Mouse (Mus musculus) forebrain, embryonic 11.5 days (tissue): ENCODE measurements around the gene Scn5a. TPM values are rescaled to one million over a fixed set of nuclear protein-coding genes. Genes with fewer than 3 reads are reported as not detected.

Experiments
- ATAC-seq: fragments of 200-750 bp; cut with Nextera tagmentation; replicated peaks from 2 replicates; pipeline ENCODE4 v1.8.0; 2017; ENCODE audit warnings: moderate TSS enrichment; ENCODE audit not compliant: low FRiP score
- DNase-seq: peaks from one replicate; pipeline ENCODE4 v3.0.0-alpha.2; 2017; ENCODE audit warnings: low spot score
- H3K27ac ChIP-seq: fragments of 300-500 bp; sonication (generic); 2 replicates; pipeline ENCODE4 v1.5.1; 2014; ENCODE audit warnings: low read depth, low read length
- H3K27me3 ChIP-seq: fragments of 300-500 bp; sonication (generic); 2 replicates; pipeline ENCODE4 v1.6.1; 2014; ENCODE audit warnings: mild to moderate bottlenecking, low read length, mixed read lengths; ENCODE audit not compliant: control insufficient read depth, insufficient read depth
- H3K36me3 ChIP-seq: fragments of 300-500 bp; sonication (generic); 2 replicates; pipeline ENCODE4 v1.6.1; 2014; ENCODE audit warnings: mild to moderate bottlenecking, low read length, moderate library complexity, mixed read lengths; ENCODE audit not compliant: control insufficient read depth, insufficient read depth
- H3K4me1 ChIP-seq: fragments of 300-500 bp; sonication (generic); replicated peaks from 2 replicates; pipeline ENCODE4 v1.6.1; 2014; ENCODE audit warnings: low read length, mixed read lengths; ENCODE audit not compliant: control insufficient read depth, insufficient read depth
- H3K4me2 ChIP-seq: fragments of 300-500 bp; sonication (generic); 2 replicates; pipeline ENCODE4 v1.6.1; 2014; ENCODE audit warnings: low read depth, mild to moderate bottlenecking, low read length, moderate library complexity, mixed read lengths; ENCODE audit not compliant: severe bottlenecking
- H3K4me3 ChIP-seq: fragments of 300-500 bp; sonication (generic); 2 replicates; pipeline ENCODE4 v1.5.1; 2014; ENCODE audit warnings: low read depth, low read length
- H3K9ac ChIP-seq: fragments of 300-500 bp; sonication (generic); 2 replicates; pipeline ENCODE4 v1.6.1; 2014; ENCODE audit warnings: low read length
- H3K9me3 ChIP-seq: fragments of 300-500 bp; sonication (generic); 2 replicates; pipeline ENCODE4 v1.6.1; 2016; ENCODE audit warnings: low read length, mixed read lengths; ENCODE audit not compliant: control insufficient read depth
- WGBS: fragments of 180-500 bp; shearing (Covaris S2); extraction: QIAGEN DNeasy Blood & Tissue Kit; methylation state at CpG from one replicate; pipeline ENCODE4 v1.1.7; 2014; 5-methylcytosine and 5-hydroxymethylcytosine counted together
- polyA plus RNA-seq: library from polyadenylated mRNA; unstranded; fragments of >200 nt; fragmentation: Nextera tagmentation; extraction: Ambion mirVana; gene quantifications from 2 replicates; pipeline ENCODE4 v1.2.1, GENCODE M21; 2014

Gene Scn5a
- polyA plus RNA-seq, 1 experiment from 2014 or later = 3.2 TPM

DNA sequence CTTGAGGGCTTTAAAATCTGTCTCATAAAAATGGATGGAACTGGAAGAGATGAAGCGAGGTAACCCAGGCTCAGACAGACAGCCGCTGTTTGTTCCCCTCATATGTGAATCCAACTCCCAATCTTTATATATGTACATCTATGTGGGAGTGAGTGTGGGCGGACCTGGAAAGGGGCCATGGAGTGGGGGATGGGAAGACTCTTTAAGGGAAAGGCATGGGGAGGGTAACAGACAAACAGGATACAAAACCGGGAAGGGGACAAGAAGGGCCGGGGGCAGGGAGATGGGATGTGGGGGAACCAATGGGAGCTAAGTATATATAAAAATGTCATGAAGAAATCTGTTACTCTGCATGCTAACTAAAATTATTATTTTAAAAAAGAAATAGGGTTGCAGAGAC lies 81.9 kb downstream of the Scn5a start:
- H3K9ac ChIP-seq = no peak overlapping the region
- no peak overlapping the region for H3K4me2 ChIP-seq
- no peak overlapping the region for H3K4me3 ChIP-seq
- WGBS = 85% methylated on average over 5 of the region's 5 CpGs
- H3K27me3 ChIP-seq = no peaks in the 10 kb centered on the region
- no peaks in the 10 kb centered on the region for H3K9me3 ChIP-seq
- ATAC-seq (no peak), DNase-seq (no peak)
- H3K36me3 ChIP-seq = no peaks in the 10 kb centered on the region
- no peaks in the 10 kb centered on the region for H3K4me1 ChIP-seq
- no peak overlapping the region for H3K27ac ChIP-seq

GRCm38 (mm10) chr9:119496354-119496753 lies 82.5 kb downstream of the Scn5a start:
- no peak overlapping the region for H3K9ac ChIP-seq
- DNase-seq (no peak), ATAC-seq (no peak)
- no peaks in the 10 kb centered on the region for H3K9me3 ChIP-seq
- 89% methylated on average over 9 of the region's 9 CpGs for WGBS
- H3K4me3 ChIP-seq = no peak overlapping the region
- no peak overlapping the region for H3K4me2 ChIP-seq
- no peaks in the 10 kb centered on the region for H3K27me3 ChIP-seq
- H3K27ac ChIP-seq = no peak overlapping the region
- H3K4me1 ChIP-seq = no peaks in the 10 kb centered on the region
- no peaks in the 10 kb centered on the region for H3K36me3 ChIP-seq

GRCm38 (mm10) chr9:119484868-119485267 lies 93.9 kb downstream of the Scn5a start:
- Histone ChIP-seq H3K9me3 (no peaks in the 10 kb centered on the region), H3K9ac (no peak overlapping the region), H3K4me3 (no peak overlapping the region), H3K4me2 (no peak overlapping the region), H3K27me3 (no peaks in the 10 kb centered on the region), H3K27ac (no peak overlapping the region), H3K4me1 (no peaks in the 10 kb centered on the region), H3K36me3 (no peaks in the 10 kb centered on the region)
- ATAC-seq = no peak
- DNase-seq = no peak
- WGBS = 93% methylated on average over 13 of the region's 13 CpGs

DNA sequence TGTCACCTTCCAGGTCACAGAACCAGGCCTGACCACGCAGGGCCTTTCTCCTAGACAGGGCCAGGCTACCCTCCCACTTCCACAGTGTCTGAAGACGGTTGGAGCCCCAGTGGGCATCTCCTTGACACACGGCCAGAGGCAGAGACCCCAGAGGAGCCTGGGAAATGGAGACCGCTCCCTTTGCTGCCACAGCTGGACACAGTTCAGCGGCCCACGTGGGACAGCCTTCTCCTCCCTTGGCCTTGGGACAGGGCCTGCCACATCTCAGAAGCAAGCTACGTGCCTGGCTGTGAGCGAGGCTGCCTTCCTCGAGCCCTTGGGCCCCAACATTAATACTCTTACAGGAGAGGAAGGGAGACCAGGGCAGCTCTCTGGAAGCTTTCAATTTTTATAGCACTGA lies 94.4 kb downstream of the Scn5a start:
- WGBS = 61% methylated on average over 9 of the region's 9 CpGs
- no peak for ATAC-seq

DNA sequence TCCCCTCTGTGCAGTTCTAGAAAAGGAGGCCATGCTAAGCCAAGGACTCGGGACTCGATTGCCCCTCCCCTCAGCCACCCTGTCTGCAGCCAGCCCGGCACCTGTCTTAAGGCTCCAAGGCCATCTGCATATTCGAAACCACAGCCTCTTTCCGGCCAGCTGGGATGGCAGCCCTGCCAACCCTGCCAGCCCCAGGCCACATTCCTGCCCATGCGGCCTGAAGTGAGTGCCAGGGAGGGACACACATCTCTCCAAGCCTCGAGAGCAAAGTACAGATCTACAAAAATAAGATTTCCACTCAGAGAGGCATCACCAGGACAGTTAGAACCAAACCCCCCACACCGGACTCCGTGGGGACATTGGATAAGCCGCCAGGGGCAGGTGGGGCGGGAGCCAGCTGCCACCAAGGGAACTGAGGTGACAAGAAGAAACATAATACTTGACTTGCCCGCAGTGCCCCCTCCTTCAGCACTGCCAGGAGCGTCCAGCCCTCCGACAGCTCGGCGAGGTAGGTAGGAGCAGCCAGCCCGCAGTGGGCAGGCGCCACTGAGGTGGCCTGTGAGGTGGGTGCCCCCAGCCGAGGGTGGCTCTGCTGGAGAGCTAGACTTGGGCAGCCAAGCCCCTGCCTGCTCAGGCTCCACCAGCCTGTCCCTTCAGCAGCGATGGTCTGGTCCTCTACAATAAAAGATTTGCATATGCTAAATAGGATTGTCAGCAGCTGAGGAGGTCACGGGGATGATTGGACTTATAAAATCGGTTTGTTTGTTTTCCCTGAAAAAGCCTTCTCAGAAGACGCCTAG lies 95.1 kb downstream of the Scn5a start:
- Histone ChIP-seq H3K4me1 (no peaks in the 10 kb centered on the region), H3K36me3 (no peaks in the 10 kb centered on the region), H3K9me3 (no peaks in the 10 kb centered on the region), H3K9ac (no peak overlapping the region), H3K27ac (no peak overlapping the region), H3K4me2 (no peak overlapping the region), H3K4me3 (no peak overlapping the region), H3K27me3 (no peaks in the 10 kb centered on the region)
- 58% methylated on average over 23 of the region's 23 CpGs for WGBS
- ATAC-seq (no peak), DNase-seq (no peak)

More for the DNA sequence above, 94.4 kb downstream of the Scn5a start:
- H3K36me3 ChIP-seq = no peaks in the 10 kb centered on the region
- no peak for DNase-seq
- no peak overlapping the region for H3K4me3 ChIP-seq
- no peaks in the 10 kb centered on the region for H3K4me1 ChIP-seq
- H3K27ac ChIP-seq = no peak overlapping the region
- H3K4me2 ChIP-seq = no peak overlapping the region
- no peak overlapping the region for H3K9ac ChIP-seq
- no peaks in the 10 kb centered on the region for H3K9me3 ChIP-seq
- H3K27me3 ChIP-seq = no peaks in the 10 kb centered on the region

DNA sequence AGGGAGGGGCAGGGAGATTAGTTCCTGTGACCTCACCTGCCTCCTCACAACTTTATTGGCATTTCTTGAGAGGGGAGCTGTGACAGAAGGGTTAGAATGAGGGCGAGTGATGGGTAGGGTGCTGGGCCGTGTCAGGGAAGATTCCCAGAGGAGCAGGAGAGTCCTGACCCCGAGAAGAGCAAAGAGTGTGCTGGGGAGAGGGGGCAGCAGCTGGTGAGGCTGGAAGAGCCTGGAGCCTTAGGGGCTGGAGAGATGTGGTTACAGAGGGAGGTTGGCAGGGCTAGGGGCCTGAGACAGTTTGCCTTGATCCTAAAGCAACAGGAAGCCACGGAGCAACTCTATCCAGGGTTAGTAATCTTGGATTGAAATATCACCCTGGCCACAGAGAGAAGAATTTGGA lies 97.2 kb downstream of the Scn5a start:
- Histone ChIP-seq H3K9ac (no peak overlapping the region), H3K4me1 (no peaks in the 10 kb centered on the region), H3K9me3 (no peaks in the 10 kb centered on the region), H3K4me3 (no peak overlapping the region), H3K27ac (no peak overlapping the region), H3K36me3 (no peaks in the 10 kb centered on the region), H3K4me2 (no peak overlapping the region), H3K27me3 (no peaks in the 10 kb centered on the region)
- ATAC-seq (no peak), DNase-seq (no peak)
- WGBS = 86% methylated on average over 4 of the region's 4 CpGs

GRCm38 (mm10) chr9:119479297-119479696 lies 99.5 kb downstream of the Scn5a start:
- Histone ChIP-seq H3K4me1 (no peaks in the 10 kb centered on the region), H3K27me3 (no peaks in the 10 kb centered on the region), H3K4me3 (no peak overlapping the region), H3K27ac (no peak overlapping the region), H3K4me2 (no peak overlapping the region), H3K36me3 (no peaks in the 10 kb centered on the region), H3K9me3 (no peaks in the 10 kb centered on the region), H3K9ac (no peak overlapping the region)
- 71% methylated on average over 8 of the region's 8 CpGs for WGBS
- ATAC-seq = no peak
- DNase-seq = no peak

GRCm38 (mm10) chr9:119478345-119478744 lies 100.5 kb downstream of the Scn5a start:
- 87% methylated on average over 11 of the region's 11 CpGs for WGBS
- DNase-seq (no peak), ATAC-seq (no peak)

GRCm38 (mm10) chr9:119477754-119478153 lies 101.1 kb downstream of the Scn5a start:
- ATAC-seq (no peak), DNase-seq (no peak)
- Histone ChIP-seq H3K9me3 (no peaks in the 10 kb centered on the region), H3K27ac (no peak overlapping the region), H3K4me3 (no peak overlapping the region), H3K4me2 (no peak overlapping the region), H3K9ac (no peak overlapping the region), H3K36me3 (no peaks in the 10 kb centered on the region), H3K4me1 (no peaks in the 10 kb centered on the region), H3K27me3 (no peaks in the 10 kb centered on the region)
- 67% methylated on average over 6 of the region's 6 CpGs for WGBS

More at GRCm38 (mm10) chr9:119478345-119478744, 100.5 kb downstream of the Scn5a start:
- Histone ChIP-seq H3K9ac (no peak overlapping the region), H3K4me1 (no peaks in the 10 kb centered on the region), H3K4me3 (no peak overlapping the region), H3K9me3 (no peaks in the 10 kb centered on the region), H3K27ac (no peak overlapping the region), H3K27me3 (no peaks in the 10 kb centered on the region), H3K4me2 (no peak overlapping the region), H3K36me3 (no peaks in the 10 kb centered on the region)
